Mouse (Mus musculus) bone marrow macrophage, adult 2 months (primary cell): ENCODE measurements at regions not wholly inside any gene's neighbourhood (a gene's known extent, or its start where the extent isn't known, plus 50 kb on each side); places are given as distances from the start of the nearest gene placed in this dataset.

Experiments used
- H3K27ac ChIP-seq: 2 replicates; pipeline ENCODE4 v1.5.1; 2012; ENCODE audit warnings: low read depth, low read length; ENCODE audit not compliant: insufficient read depth
- H3K4me1 ChIP-seq: 2 replicates; pipeline ENCODE4 v1.6.1; 2012; ENCODE audit warnings: low read length; ENCODE audit not compliant: control insufficient read depth, insufficient read depth
- H3K4me3 ChIP-seq: 2 replicates; pipeline ENCODE4 v1.5.1; 2012; ENCODE audit warnings: mild to moderate bottlenecking, low read length, moderate library complexity; ENCODE audit not compliant: insufficient read depth
- CTCF ChIP-seq: IDR thresholded peaks from 2 replicates; pipeline ENCODE4 v1.5.1; 2012; ENCODE audit warnings: low read depth, mild to moderate bottlenecking, low read length, moderate library complexity
- POLR2A ChIP-seq: IDR thresholded peaks from 2 replicates; pipeline ENCODE4 v1.6.1; 2012; ENCODE audit warnings: mild to moderate bottlenecking, low read depth, low read length, borderline replicate concordance

- Histone ChIP-seq H3K4me1 (no peaks in the 10 kb centered on the region; the same call in 1 of the 2 replicates), H3K27ac (no peak overlapping the region), H3K4me3 (no peak overlapping the region)
- TF ChIP-seq CTCF (no peak), POLR2A (no peak)
These were observed 223.1 kb upstream of the Hes1 start for GRCm38 (mm10) chr16:29841132-29841531.

GRCm38 (mm10) chr16:29842071-29842470 lies 222.1 kb upstream of the Hes1 start:
- Histone ChIP-seq H3K4me3 (no peak overlapping the region), H3K4me1 (no peaks in the 10 kb centered on the region; the same call in 1 of the 2 replicates), H3K27ac (no peak overlapping the region)
- TF ChIP-seq CTCF: no peak

GRCm38 (mm10) chr16:29843490-29843889 lies 220.7 kb upstream of the Hes1 start:
- Histone ChIP-seq H3K4me3 (no peak overlapping the region), H3K27ac (no peak overlapping the region), H3K4me1 (peaks cover 9% of the 10 kb centered on the region)
- TF ChIP-seq CTCF: no peak
- TF ChIP-seq POLR2A: no peak

- no peak overlapping the region for H3K4me3 ChIP-seq
- H3K4me1 ChIP-seq: peaks cover 12% of the 10 kb centered on the region
- no peak for TF ChIP-seq POLR2A
- H3K27ac ChIP-seq: no peak overlapping the region
These were observed 219.2 kb upstream of the Hes1 start for GRCm38 (mm10) chr16:29844706-29845596.

GRCm38 (mm10) chr16:29845597-29845986 lies 218.6 kb upstream of the Hes1 start:
- Histone ChIP-seq H3K4me3 (no peak overlapping the region), H3K27ac (no peak overlapping the region), H3K4me1 (peaks cover 12% of the 10 kb centered on the region)
- TF ChIP-seq CTCF: no peak
- TF ChIP-seq POLR2A: no peak

- Histone ChIP-seq H3K4me3 (no peak overlapping the region), H3K27ac (no peak overlapping the region), H3K4me1 (peaks cover 12% of the 10 kb centered on the region)
- TF ChIP-seq POLR2A (no peak), CTCF (no peak)
These were observed 217.1 kb upstream of the Hes1 start for GRCm38 (mm10) chr16:29847059-29847458.

- Histone ChIP-seq H3K27ac (no peak overlapping the region), H3K4me1 (peaks cover 12% of the 10 kb centered on the region), H3K4me3 (no peak overlapping the region)
- TF ChIP-seq CTCF (no peak), POLR2A (no peak)
These were observed 216.4 kb upstream of the Hes1 start for GRCm38 (mm10) chr16:29847734-29848133.

- no peak overlapping the region for H3K27ac ChIP-seq
These were observed 215.7 kb upstream of the Hes1 start for GRCm38 (mm10) chr16:29848527-29848926.

GRCm38 (mm10) chr16:29849511-29849910 lies 214.7 kb upstream of the Hes1 start:
- Histone ChIP-seq H3K4me3 (no peak overlapping the region), H3K4me1 (peaks cover 12% of the 10 kb centered on the region), H3K27ac (no peak overlapping the region)
- TF ChIP-seq CTCF (no peak), POLR2A (no peak)

More at GRCm38 (mm10) chr16:29848527-29848926, 215.7 kb upstream of the Hes1 start:
- Histone ChIP-seq H3K4me1 (peaks cover 12% of the 10 kb centered on the region), H3K4me3 (no peak overlapping the region)
- no peak for TF ChIP-seq CTCF
- TF ChIP-seq POLR2A: no peak

- peaks cover 12% of the 10 kb centered on the region for H3K4me1 ChIP-seq
- no peak for TF ChIP-seq POLR2A
- TF ChIP-seq CTCF: no peak
- H3K27ac ChIP-seq: no peak overlapping the region
These were observed 213.6 kb upstream of the Hes1 start for GRCm38 (mm10) chr16:29850616-29851015.

GRCm38 (mm10) chr16:29851827-29852226 lies 212.4 kb upstream of the Hes1 start:
- TF ChIP-seq CTCF (no peak), POLR2A (no peak)
- Histone ChIP-seq H3K4me3 (no peak overlapping the region), H3K27ac (no peak overlapping the region), H3K4me1 (peaks cover 12% of the 10 kb centered on the region)

More at GRCm38 (mm10) chr16:29850616-29851015, 213.6 kb upstream of the Hes1 start:
- no peak overlapping the region for H3K4me3 ChIP-seq
